Mouse (Mus musculus) hindbrain, embryonic 15.5 days (tissue): ENCODE data around the gene Hadha. TPM values are rescaled to one million over a fixed set of nuclear protein-coding genes. Genes with fewer than 3 reads are reported as not detected.

Source experiments
- ATAC-seq: fragments of 200-750 bp; cut with Nextera tagmentation; 2 replicates; pipeline ENCODE4 v1.8.0; 2017; ENCODE audit warnings: low read depth, moderate number of reproducible peaks, moderate TSS enrichment; ENCODE audit not compliant: low FRiP score
- H3K27ac ChIP-seq: fragments of 300-500 bp; sonication (generic); replicated peaks from 2 replicates; pipeline ENCODE4 v1.5.1; 2015; ENCODE audit warnings: mild to moderate bottlenecking, inconsistent platforms
- H3K27me3 ChIP-seq: fragments of 300-500 bp; sonication (generic); 2 replicates; pipeline ENCODE4 v1.6.1; 2015; ENCODE audit warnings: control low read depth, inconsistent platforms
- H3K36me3 ChIP-seq: fragments of 300-500 bp; sonication (generic); 2 replicates; pipeline ENCODE4 v1.6.1; 2015; ENCODE audit warnings: control low read depth, inconsistent platforms
- H3K4me1 ChIP-seq: fragments of 300-500 bp; sonication (generic); replicated peaks from 2 replicates; pipeline ENCODE4 v1.6.1; 2015; ENCODE audit warnings: control low read depth, inconsistent platforms
- H3K4me2 ChIP-seq: fragments of 300-500 bp; sonication (generic); 2 replicates; pipeline ENCODE4 v1.6.1; 2015; ENCODE audit warnings: moderate library complexity, mild to moderate bottlenecking, inconsistent platforms
- H3K4me3 ChIP-seq: fragments of 300-500 bp; sonication (generic); 2 replicates; pipeline ENCODE4 v1.5.1; 2015; ENCODE audit warnings: mild to moderate bottlenecking, inconsistent platforms
- H3K9ac ChIP-seq: fragments of 300-500 bp; sonication (generic); 2 replicates; pipeline ENCODE4 v1.6.1; 2015; ENCODE audit warnings: inconsistent platforms
- H3K9me3 ChIP-seq: fragments of 300-500 bp; sonication (generic); 2 replicates; pipeline ENCODE4 v1.6.1; 2016; ENCODE audit warnings: control low read depth, inconsistent platforms
- WGBS: fragments of 180-500 bp; shearing (Covaris S2); methylation state at CpG from one replicate; pipeline ENCODE4 v1.1.7; 2015; 5-methylcytosine and 5-hydroxymethylcytosine counted together
- polyA plus RNA-seq: library from polyadenylated mRNA; unstranded; fragments of >200 nt; fragmentation: Nextera tagmentation; extraction: Ambion mirVana; gene quantifications from 2 replicates; pipeline ENCODE4 v1.2.1, GENCODE M21; 2015

The Hadha gene
- polyA plus RNA-seq, 1 experiment from 2014 or later, result 75.8 TPM

DNA sequence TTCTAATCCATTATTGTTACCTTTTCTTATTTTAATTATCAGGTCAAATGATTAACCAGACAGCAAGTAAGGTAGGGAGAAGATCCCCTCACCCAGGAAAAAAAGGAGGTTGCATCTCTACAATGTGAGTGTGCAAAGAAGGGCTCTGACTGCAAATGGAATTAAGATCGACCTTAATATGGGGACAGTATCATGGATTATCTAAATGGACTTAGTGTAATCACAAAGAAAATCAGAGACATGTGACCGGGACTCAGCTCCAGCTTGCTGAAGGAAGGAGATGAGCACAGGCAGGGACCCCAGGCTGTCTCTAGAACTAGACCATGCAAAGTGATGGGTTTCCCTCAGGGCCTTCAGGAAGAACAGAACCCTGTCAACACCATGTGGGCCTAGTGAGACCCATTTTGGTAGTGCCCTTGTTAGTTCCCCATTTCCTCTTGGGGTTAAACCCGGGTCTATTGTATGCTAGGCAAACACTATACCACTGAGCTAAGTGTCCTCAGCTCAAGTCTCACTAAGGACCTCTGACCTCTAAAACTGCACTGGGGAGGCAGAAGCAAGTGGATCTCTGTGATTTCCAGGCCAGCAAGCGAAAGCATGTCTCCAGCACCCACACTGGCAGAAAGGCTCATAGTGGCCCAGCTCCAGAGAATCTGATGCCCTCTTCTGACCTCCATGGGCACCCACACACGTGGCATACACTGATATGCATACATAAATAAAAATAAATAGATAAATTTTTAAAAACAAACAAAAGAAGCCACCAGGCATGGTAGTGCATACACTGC lies 6.6 kb downstream of the Hadha start:
- no peak overlapping the region for H3K4me2 ChIP-seq
- no peak overlapping the region for H3K27ac ChIP-seq
- peaks cover 32% of the 10 kb centered on the region for H3K36me3 ChIP-seq
- H3K4me3 ChIP-seq, result no peak overlapping the region
- H3K9ac ChIP-seq, result no peak overlapping the region
- H3K27me3 ChIP-seq, result no peaks in the 10 kb centered on the region
- ATAC-seq, result no peak
- peaks cover 12% of the 10 kb centered on the region for H3K4me1 ChIP-seq
- no peaks in the 10 kb centered on the region for H3K9me3 ChIP-seq
- WGBS, result 86% methylated on average over 5 of the region's 5 CpGs

- H3K27me3 ChIP-seq, result no peaks in the 10 kb centered on the region
- peaks cover 50% of the 10 kb centered on the region for H3K36me3 ChIP-seq
- no peak overlapping the region for H3K4me2 ChIP-seq
- no peak for ATAC-seq
- no peaks in the 10 kb centered on the region for H3K9me3 ChIP-seq
- H3K4me3 ChIP-seq, result no peak overlapping the region
- H3K9ac ChIP-seq, result no peak overlapping the region
- H3K4me1 ChIP-seq, result peaks cover 3% of the 10 kb centered on the region
- 83% methylated on average over 6 of the region's 6 CpGs for WGBS
- no peak overlapping the region for H3K27ac ChIP-seq
These were observed 8.4 kb downstream of the Hadha start for GRCm38 (mm10) chr5:30146526-30146925.

GRCm38 (mm10) chr5:30138193-30138592 lies 16.8 kb downstream of the Hadha start:
- Histone ChIP-seq H3K9ac (no peak overlapping the region), H3K36me3 (peaks cover 70% of the 10 kb centered on the region), H3K27me3 (no peaks in the 10 kb centered on the region), H3K4me2 (no peak overlapping the region), H3K4me1 (no peaks in the 10 kb centered on the region), H3K9me3 (no peaks in the 10 kb centered on the region), H3K4me3 (no peak overlapping the region), H3K27ac (no peak overlapping the region)
- WGBS, result 90% methylated on average over 4 of the region's 4 CpGs
- ATAC-seq, result no peak

DNA sequence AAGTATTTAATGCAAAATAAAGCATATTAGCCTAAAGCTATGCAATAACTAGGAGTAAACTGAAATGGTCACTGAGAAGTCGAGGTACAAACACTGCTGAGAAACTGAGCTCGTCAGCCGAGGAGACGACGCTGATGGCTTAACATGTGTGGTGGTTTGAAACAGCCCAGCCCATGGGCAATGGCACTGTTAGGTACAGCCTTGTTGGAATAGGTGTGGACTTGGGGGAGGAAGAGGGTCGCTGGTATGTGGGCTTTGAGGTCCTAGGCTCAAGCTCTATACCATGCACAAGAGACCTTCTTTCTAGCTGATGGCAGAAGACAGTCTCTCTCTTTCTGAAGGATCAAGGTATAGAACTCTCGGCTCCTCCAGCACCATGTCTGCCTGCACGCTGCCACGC lies 17.7 kb downstream of the Hadha start:
- Histone ChIP-seq H3K4me3 (no peak overlapping the region), H3K9ac (no peak overlapping the region), H3K4me2 (no peak overlapping the region), H3K9me3 (no peaks in the 10 kb centered on the region), H3K27me3 (no peaks in the 10 kb centered on the region), H3K36me3 (peaks cover 71% of the 10 kb centered on the region), H3K4me1 (no peaks in the 10 kb centered on the region), H3K27ac (no peak overlapping the region)
- WGBS, result 90% methylated on average over 9 of the region's 9 CpGs
- ATAC-seq, result no peak

GRCm38 (mm10) chr5:30135711-30136231 lies 19.2 kb downstream of the Hadha start:
- Histone ChIP-seq H3K4me3 (no peak overlapping the region), H3K36me3 (peaks cover 68% of the 10 kb centered on the region), H3K4me1 (no peaks in the 10 kb centered on the region), H3K27ac (no peak overlapping the region), H3K9me3 (no peaks in the 10 kb centered on the region), H3K9ac (no peak overlapping the region), H3K27me3 (no peaks in the 10 kb centered on the region), H3K4me2 (no peak overlapping the region)
- no peak for ATAC-seq
- WGBS, result 92% methylated on average over 11 of the region's 11 CpGs

DNA sequence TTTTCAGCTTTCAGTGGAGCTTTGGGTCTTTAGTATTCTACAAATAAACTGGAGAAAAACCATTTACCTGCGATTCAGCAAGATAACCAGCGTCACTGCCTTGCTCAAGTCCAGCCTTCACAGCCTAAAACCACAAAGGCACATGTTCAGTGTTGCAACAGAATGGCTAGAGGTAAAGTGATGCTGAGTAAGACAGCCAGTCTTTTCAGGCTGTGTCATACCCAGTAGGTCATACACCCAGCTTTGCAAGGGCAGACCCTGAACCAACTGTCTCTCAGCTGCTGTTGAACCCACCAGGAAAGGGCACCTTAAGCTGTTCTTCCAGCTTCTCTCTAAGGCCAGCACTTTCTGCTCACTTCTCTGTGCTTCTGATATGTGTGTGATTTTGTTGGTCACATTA lies 22.8 kb downstream of the Hadha start:
- Histone ChIP-seq H3K4me3 (no peak overlapping the region), H3K9ac (no peak overlapping the region), H3K36me3 (peaks cover 68% of the 10 kb centered on the region), H3K9me3 (no peaks in the 10 kb centered on the region), H3K4me2 (no peak overlapping the region), H3K27me3 (no peaks in the 10 kb centered on the region), H3K4me1 (no peaks in the 10 kb centered on the region), H3K27ac (no peak overlapping the region)
- WGBS, result 97% methylated on average over 2 of the region's 2 CpGs
- no peak for ATAC-seq

- Histone ChIP-seq H3K27me3 (no peaks in the 10 kb centered on the region), H3K4me1 (no peaks in the 10 kb centered on the region), H3K4me3 (no peak overlapping the region), H3K9ac (no peak overlapping the region), H3K4me2 (no peak overlapping the region), H3K9me3 (no peaks in the 10 kb centered on the region), H3K27ac (no peak overlapping the region), H3K36me3 (peaks cover 72% of the 10 kb centered on the region)
- WGBS, result 92% methylated on average over 4 of the region's 4 CpGs
- ATAC-seq, result no peak
These were observed 23.7 kb downstream of the Hadha start for GRCm38 (mm10) chr5:30131246-30131645.

GRCm38 (mm10) chr5:30128680-30129079 lies 26.3 kb downstream of the Hadha start:
- no peak for ATAC-seq
- 96% methylated on average over 6 of the region's 6 CpGs for WGBS
- H3K4me1 ChIP-seq, result no peaks in the 10 kb centered on the region

GRCm38 (mm10) chr5:30127921-30128597 lies 26.9 kb downstream of the Hadha start:
- H3K4me1 ChIP-seq, result no peaks in the 10 kb centered on the region
- no peak overlapping the region for H3K9ac ChIP-seq
- no peak overlapping the region for H3K4me2 ChIP-seq
- H3K9me3 ChIP-seq, result no peaks in the 10 kb centered on the region
- H3K36me3 ChIP-seq, result peaks cover 77% of the 10 kb centered on the region
- no peaks in the 10 kb centered on the region for H3K27me3 ChIP-seq
- H3K27ac ChIP-seq, result no peak overlapping the region
- H3K4me3 ChIP-seq, result no peak overlapping the region
- no peak for ATAC-seq
- 92% methylated on average over 13 of the region's 13 CpGs for WGBS

More at GRCm38 (mm10) chr5:30128680-30129079, 26.3 kb downstream of the Hadha start:
- Histone ChIP-seq H3K4me2 (no peak overlapping the region), H3K27ac (no peak overlapping the region), H3K4me3 (no peak overlapping the region), H3K9ac (no peak overlapping the region), H3K27me3 (no peaks in the 10 kb centered on the region), H3K36me3 (peaks cover 77% of the 10 kb centered on the region), H3K9me3 (no peaks in the 10 kb centered on the region)

GRCm38 (mm10) chr5:30126756-30127155 lies 28.2 kb downstream of the Hadha start:
- Histone ChIP-seq H3K9me3 (no peaks in the 10 kb centered on the region), H3K27me3 (no peaks in the 10 kb centered on the region), H3K36me3 (peaks cover 77% of the 10 kb centered on the region), H3K4me3 (no peak overlapping the region), H3K4me1 (no peaks in the 10 kb centered on the region), H3K9ac (no peak overlapping the region), H3K27ac (no peak overlapping the region), H3K4me2 (no peak overlapping the region)
- 88% methylated on average over 7 of the region's 7 CpGs for WGBS
- no peak for ATAC-seq

DNA sequence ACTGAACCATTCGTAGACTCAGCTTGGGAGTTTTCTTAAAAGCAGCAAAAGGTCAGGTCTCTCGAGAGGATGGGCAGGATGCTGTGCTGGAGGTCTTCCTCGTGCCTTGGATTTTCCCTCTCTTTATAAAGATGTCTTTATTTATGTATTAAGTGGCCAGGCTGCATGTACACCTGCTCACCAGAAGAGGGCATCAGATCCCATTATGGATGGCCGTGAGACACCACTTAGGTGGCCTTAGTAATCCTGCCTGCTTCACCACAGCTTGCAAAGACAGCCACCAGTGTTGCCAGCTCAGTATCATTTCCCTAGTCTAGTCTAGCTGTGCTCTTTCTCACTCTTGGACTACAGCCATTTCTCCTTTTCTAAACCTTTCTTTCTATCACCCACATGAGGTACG lies 29.4 kb downstream of the Hadha start:
- no peak overlapping the region for H3K4me2 ChIP-seq
- H3K4me1 ChIP-seq, result no peaks in the 10 kb centered on the region
- no peak overlapping the region for H3K27ac ChIP-seq
- H3K27me3 ChIP-seq, result no peaks in the 10 kb centered on the region
- no peak overlapping the region for H3K9ac ChIP-seq
- no peaks in the 10 kb centered on the region for H3K9me3 ChIP-seq
- WGBS, result 41% methylated on average over 5 of the region's 5 CpGs
- H3K4me3 ChIP-seq, result no peak overlapping the region
- ATAC-seq, result no peak
- H3K36me3 ChIP-seq, result peaks cover 84% of the 10 kb centered on the region

DNA sequence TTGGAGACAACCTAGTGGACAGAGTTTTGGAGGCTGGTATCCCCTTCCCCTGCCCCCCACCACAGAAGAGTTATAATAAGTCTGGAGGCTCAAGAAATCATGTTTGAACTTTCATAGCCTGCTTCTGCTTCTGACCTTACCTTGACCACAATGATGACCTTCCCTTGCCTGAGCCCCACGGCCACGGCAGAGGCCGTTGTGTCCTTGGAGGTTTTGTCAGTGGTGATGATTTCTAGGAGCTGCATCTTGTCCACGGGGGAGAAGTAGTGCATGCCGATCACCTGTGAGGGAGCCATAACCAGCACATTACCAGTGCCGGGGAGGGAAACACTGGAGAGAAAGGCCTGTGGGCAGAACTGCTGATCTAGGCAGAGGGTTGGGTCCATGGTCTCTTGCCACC lies 32.5 kb downstream of the Hadha start:
- Histone ChIP-seq H3K36me3 (peaks cover 83% of the 10 kb centered on the region), H3K9ac (no peak overlapping the region), H3K4me1 (no peaks in the 10 kb centered on the region), H3K27ac (no peak overlapping the region), H3K4me3 (no peak overlapping the region), H3K27me3 (no peaks in the 10 kb centered on the region), H3K4me2 (no peak overlapping the region), H3K9me3 (no peaks in the 10 kb centered on the region)
- WGBS, result 92% methylated on average over 6 of the region's 6 CpGs
- no peak for ATAC-seq
